Mouse (Mus musculus): ENCODE results near the gene Slc27a2. TPM values are rescaled to one million over a fixed set of nuclear protein-coding genes. Genes with fewer than 3 reads are reported as not detected.
A peak's percentile ranks its signal among the peaks of the same experiment; 100 is the strongest.

Gene Slc27a2
- polyA plus RNA-seq, 1 experiment from 2014 or later, result 6.4 TPM

- H3K27ac ChIP-seq, result no peak overlapping the region
- no peaks in the 10 kb centered on the region for H3K4me1 ChIP-seq (replicated peaks)
- no peak overlapping the region for H3K9ac ChIP-seq
- no peak overlapping the region for H3K4me2 ChIP-seq
- WGBS, result 76% methylated on average over 1 of the region's 1 CpGs
- no peaks in the 10 kb centered on the region for H3K27me3 ChIP-seq
- 0 out of 2 replicates have a peak, but pooled peaks cover 8% of the 10 kb centered on the region for H3K36me3 ChIP-seq
- no peak overlapping the region for H3K4me3 ChIP-seq
- H3K9me3 ChIP-seq, result peaks cover 12% of the 10 kb centered on the region
- ATAC-seq (ENCODE audit: low FRiP score), result no peak
Measured at GRCm38 (mm10) chr2:126572163-126572562, 20.0 kb downstream of the Slc27a2 start.

DNA sequence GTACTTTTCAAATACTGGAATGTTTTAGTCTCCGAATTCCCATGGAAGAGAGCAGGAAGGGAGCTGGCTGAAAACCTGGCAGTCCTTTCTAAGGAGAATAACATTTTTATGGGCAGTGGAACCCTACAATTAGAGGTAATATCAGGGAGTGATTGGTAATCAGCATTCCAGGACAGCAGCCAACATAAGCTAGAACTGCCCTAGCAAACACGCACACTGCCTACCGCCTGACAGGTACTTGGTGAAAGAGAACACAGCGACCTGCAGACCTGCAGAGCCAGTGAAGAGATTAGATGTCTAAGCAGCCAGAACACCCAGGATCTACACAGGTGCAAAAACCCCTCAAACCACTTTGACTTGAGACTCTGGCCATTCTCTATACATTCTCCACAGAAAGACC lies 20.5 kb downstream of the Slc27a2 start:
- H3K27ac ChIP-seq, result no peak overlapping the region

GRCm38 (mm10) chr2:126575391-126576176 lies 23.4 kb downstream of the Slc27a2 start:
- peaks cover 6% of the 10 kb centered on the region for H3K9me3 ChIP-seq
- H3K4me3 ChIP-seq, result no peak overlapping the region
- no peak overlapping the region for H3K4me2 ChIP-seq
- WGBS, result 87% methylated on average over 11 of the region's 11 CpGs
- peaks cover 11% of the 10 kb centered on the region; the same call in 1 of the 2 replicates for H3K36me3 ChIP-seq
- no peak overlapping the region for H3K9ac ChIP-seq
- ATAC-seq (ENCODE audit: low FRiP score), result no peak
- H3K27me3 ChIP-seq, result no peaks in the 10 kb centered on the region
- H3K27ac ChIP-seq, result no peak overlapping the region
- no peaks in the 10 kb centered on the region for H3K4me1 ChIP-seq (replicated peaks)

More for the DNA sequence above, 20.5 kb downstream of the Slc27a2 start:
- no peak overlapping the region for H3K4me3 ChIP-seq
- H3K9ac ChIP-seq, result no peak overlapping the region
- no peaks in the 10 kb centered on the region for H3K4me1 ChIP-seq (replicated peaks)
- peaks cover 12% of the 10 kb centered on the region for H3K9me3 ChIP-seq
- no peak for ATAC-seq (ENCODE audit: low FRiP score)
- 0 out of 2 replicates have a peak, but pooled peaks cover 8% of the 10 kb centered on the region for H3K36me3 ChIP-seq
- no peak overlapping the region for H3K4me2 ChIP-seq
- no peaks in the 10 kb centered on the region for H3K27me3 ChIP-seq
- 94% methylated on average over 4 of the region's 4 CpGs for WGBS

GRCm38 (mm10) chr2:126577362-126577761 lies 25.2 kb downstream of the Slc27a2 start:
- no peaks in the 10 kb centered on the region for H3K9me3 ChIP-seq
- H3K4me1 ChIP-seq (replicated peaks), result no peaks in the 10 kb centered on the region
- WGBS, result 92% methylated on average over 5 of the region's 5 CpGs
- H3K27ac ChIP-seq, result no peak overlapping the region
- peaks cover 9% of the 10 kb centered on the region; the same call in 1 of the 2 replicates for H3K36me3 ChIP-seq
- no peak overlapping the region for H3K4me2 ChIP-seq
- H3K4me3 ChIP-seq, result no peak overlapping the region
- H3K9ac ChIP-seq, result no peak overlapping the region
- no peak for ATAC-seq (ENCODE audit: low FRiP score)
- no peaks in the 10 kb centered on the region for H3K27me3 ChIP-seq

DNA sequence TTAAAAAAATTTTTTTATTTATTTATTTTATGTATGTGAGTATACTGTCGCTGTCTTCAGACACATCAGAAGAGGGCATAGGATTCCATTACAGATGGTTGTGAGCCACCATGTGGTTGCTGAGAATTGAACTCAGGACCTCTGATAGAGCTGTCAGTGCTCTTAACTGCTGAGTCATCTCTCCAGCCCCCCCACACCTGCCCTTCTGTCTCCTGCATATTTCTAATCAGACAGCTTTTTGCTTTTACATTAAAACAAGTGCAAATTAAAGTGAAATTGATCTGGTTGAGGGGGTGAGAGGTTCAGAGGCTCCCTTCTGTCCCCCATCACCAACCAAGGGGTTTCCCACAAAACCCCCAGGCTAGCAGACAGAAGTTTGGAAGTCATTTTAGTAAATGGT lies 27.1 kb downstream of the Slc27a2 start:
- no peaks in the 10 kb centered on the region for H3K27me3 ChIP-seq
- H3K4me2 ChIP-seq, result no peak overlapping the region
- H3K4me1 ChIP-seq (replicated peaks), result no peaks in the 10 kb centered on the region
- peaks cover 9% of the 10 kb centered on the region; the same call in 1 of the 2 replicates for H3K36me3 ChIP-seq
- H3K9ac ChIP-seq, result no peak overlapping the region
- no peak overlapping the region for H3K4me3 ChIP-seq
- 93% methylated on average over 1 of the region's 1 CpGs for WGBS
- H3K9me3 ChIP-seq, result no peaks in the 10 kb centered on the region
- no peak for ATAC-seq (ENCODE audit: low FRiP score)
- no peak overlapping the region for H3K27ac ChIP-seq

GRCm38 (mm10) chr2:126583960-126584359 lies 31.8 kb downstream of the Slc27a2 start:
- H3K4me2 ChIP-seq, result no peak overlapping the region
- H3K9ac ChIP-seq, result no peak overlapping the region
- H3K9me3 ChIP-seq, result no peaks in the 10 kb centered on the region
- WGBS, result 81% methylated on average over 6 of the region's 6 CpGs
- H3K36me3 ChIP-seq, result peaks cover 18% of the 10 kb centered on the region
- H3K4me1 ChIP-seq (replicated peaks), result no peaks in the 10 kb centered on the region
- H3K4me3 ChIP-seq, result no peak overlapping the region
- no peaks in the 10 kb centered on the region for H3K27me3 ChIP-seq
- ATAC-seq (ENCODE audit: low FRiP score), result no peak
- H3K27ac ChIP-seq, result no peak overlapping the region

GRCm38 (mm10) chr2:126584621-126585369 lies 32.6 kb downstream of the Slc27a2 start:
- 85% methylated on average over 8 of the region's 8 CpGs for WGBS

GRCm38 (mm10) chr2:126587468-126587867 lies 35.3 kb downstream of the Slc27a2 start:
- Histone ChIP-seq H3K4me2 (no peak overlapping the region), H3K9ac (no peak overlapping the region), H3K9me3 (no peaks in the 10 kb centered on the region), H3K4me3 (no peak overlapping the region), H3K27ac (no peak overlapping the region), H3K4me1 (replicated peaks) (no peaks in the 10 kb centered on the region), H3K27me3 (no peaks in the 10 kb centered on the region), H3K36me3 (peaks cover 16% of the 10 kb centered on the region)
- ATAC-seq (ENCODE audit: low FRiP score), result no peak
- 85% methylated on average over 3 of the region's 3 CpGs for WGBS

More at GRCm38 (mm10) chr2:126584621-126585369, 32.6 kb downstream of the Slc27a2 start:
- no peak for ATAC-seq (ENCODE audit: low FRiP score)
- Histone ChIP-seq H3K27me3 (no peaks in the 10 kb centered on the region), H3K4me3 (no peak overlapping the region), H3K9ac (no peak overlapping the region), H3K36me3 (peaks cover 18% of the 10 kb centered on the region), H3K4me1 (replicated peaks) (no peaks in the 10 kb centered on the region), H3K27ac (no peak overlapping the region), H3K4me2 (no peak overlapping the region), H3K9me3 (no peaks in the 10 kb centered on the region)

DNA sequence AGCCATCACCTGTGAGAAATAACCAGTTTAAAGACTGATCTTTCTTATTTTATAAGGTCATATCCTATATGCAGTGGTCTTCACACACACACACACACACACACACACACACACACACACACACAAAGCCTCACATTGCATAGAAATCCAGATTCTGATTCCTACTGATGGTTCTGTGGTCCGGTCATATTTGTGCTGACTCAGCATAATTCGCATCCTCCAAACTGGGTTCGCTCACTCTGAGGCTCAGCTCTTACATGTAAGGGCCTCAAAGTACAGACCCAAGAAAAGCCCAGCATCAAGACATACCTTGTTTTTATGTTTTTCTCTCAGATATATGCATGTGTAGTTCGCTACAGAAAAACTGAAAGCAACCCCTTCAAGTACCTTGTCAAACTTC lies 39.1 kb downstream of the Slc27a2 start:
- H3K4me1 ChIP-seq (replicated peaks), result 0 out of 2 replicates have a peak, but pooled peaks cover 5% of the 10 kb centered on the region
- 91% methylated on average over 4 of the region's 4 CpGs for WGBS
- no peak for ATAC-seq (ENCODE audit: low FRiP score)
- no peak overlapping the region for H3K9ac ChIP-seq
- no peaks in the 10 kb centered on the region for H3K9me3 ChIP-seq
- H3K36me3 ChIP-seq, result peaks cover 12% of the 10 kb centered on the region
- no peak overlapping the region for H3K4me2 ChIP-seq
- no peak overlapping the region for H3K27ac ChIP-seq
- no peaks in the 10 kb centered on the region for H3K27me3 ChIP-seq
- H3K4me3 ChIP-seq, result no peak overlapping the region

DNA sequence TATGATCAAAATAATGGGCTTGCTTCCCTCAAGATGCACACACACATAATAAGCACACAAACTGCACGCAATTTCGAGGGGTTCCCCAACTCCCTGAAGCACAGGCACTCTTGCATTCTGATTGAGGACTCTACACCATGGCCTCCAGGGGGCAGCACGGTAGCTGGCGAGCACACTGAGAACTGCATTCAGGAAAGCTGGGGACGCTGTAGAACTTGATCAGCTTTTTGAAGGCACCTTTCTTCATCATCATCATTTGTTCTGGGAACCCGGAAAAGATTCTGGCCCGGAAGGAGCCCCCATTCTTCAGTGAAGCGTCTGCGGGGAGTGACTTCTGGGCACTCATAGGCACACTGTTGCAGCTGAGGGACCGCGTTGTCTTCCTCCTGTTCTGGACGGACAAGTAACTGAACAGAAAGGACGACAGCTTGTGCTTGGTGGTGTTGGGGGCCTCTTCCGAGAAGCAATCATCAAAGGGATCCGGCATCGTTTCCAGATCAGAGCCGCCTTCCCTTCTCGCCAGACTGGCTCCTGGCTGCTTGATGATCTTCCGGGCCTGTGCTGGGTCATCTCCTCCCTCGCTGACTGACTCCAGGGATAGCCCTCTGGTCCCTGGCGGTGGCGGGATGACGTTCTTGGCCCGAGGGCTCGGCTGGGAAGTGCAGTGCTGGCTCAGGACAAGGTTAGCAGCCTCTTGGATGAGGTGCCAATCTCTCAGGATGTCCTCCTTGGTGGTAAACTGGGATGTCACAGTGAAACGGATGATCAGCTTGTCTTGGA lies 41.8 kb downstream of the Slc27a2 start:
- no peak for ATAC-seq (ENCODE audit: low FRiP score)
- Histone ChIP-seq H3K36me3 (no peaks in the 10 kb centered on the region), H3K9me3 (no peaks in the 10 kb centered on the region), H3K4me3 (peak overlapping the region; percentile 28), H3K4me1 (replicated peaks) (0 out of 2 replicates have a peak, but pooled peaks cover 5% of the 10 kb centered on the region), H3K9ac (peak overlapping the region; percentile 51), H3K27ac (no peak overlapping the region), H3K4me2 (peak overlapping the region; percentile 51), H3K27me3 (no peaks in the 10 kb centered on the region)
- WGBS, result 33% methylated on average over 26 of the region's 26 CpGs

DNA sequence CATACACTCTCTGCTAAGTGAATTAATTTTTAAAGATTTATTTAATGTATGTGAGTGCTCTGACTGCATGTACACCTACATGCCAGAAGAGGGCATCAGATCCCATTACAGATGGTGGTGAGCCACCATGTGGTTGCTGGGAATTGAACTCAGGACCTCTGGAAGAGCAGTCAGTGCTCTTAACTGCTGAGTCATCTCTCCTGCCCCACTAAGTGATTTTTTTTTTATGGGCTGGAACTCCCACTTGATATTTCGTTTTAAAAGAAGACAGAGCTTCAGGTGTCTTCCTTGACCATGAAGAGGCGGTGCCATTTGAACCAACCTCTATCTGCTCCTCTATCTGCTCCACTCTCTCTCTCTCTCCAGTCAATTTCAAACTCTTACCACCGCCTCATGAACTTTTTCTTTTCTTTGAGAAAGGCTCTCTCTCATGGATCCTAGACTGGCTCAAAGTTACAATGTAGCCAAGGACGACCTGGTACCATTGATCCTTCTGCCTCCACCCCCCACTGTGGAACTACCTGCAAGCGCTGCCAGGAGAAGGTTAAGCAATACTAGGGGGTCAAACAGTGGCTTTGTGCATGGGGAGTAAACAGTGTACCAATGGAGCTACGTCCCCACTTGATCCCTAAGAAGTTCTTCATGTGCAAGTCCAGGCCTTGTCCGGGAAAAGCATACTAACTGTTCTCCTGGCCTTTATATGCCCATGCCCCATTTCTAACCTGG lies 44.3 kb downstream of the Slc27a2 start:
- ATAC-seq (ENCODE audit: low FRiP score), result no peak
- WGBS, result 94% methylated on average over 7 of the region's 7 CpGs
- Histone ChIP-seq H3K4me2 (no peak overlapping the region), H3K4me3 (no peak overlapping the region), H3K9me3 (no peaks in the 10 kb centered on the region), H3K4me1 (replicated peaks) (0 out of 2 replicates have a peak, but pooled peaks cover 5% of the 10 kb centered on the region), H3K36me3 (no peaks in the 10 kb centered on the region), H3K27ac (no peak overlapping the region), H3K9ac (no peak overlapping the region), H3K27me3 (no peaks in the 10 kb centered on the region)

All from hindbrain, embryonic 13.5 days (tissue).